Mouse (Mus musculus): Measurements from ENCODE around the gene Gm11037.

GRCm38 (mm10) chr2:131145536-131145935 is 12.2 kb downstream of the Gm11037 start:
- no peak for TF ChIP-seq POLR2A (IDR thresholded peaks at IDR 0.05; ENCODE audit: control insufficient read depth, low read depth, low read length)
- TF ChIP-seq CTCF (IDR thresholded peaks at IDR 0.05; ENCODE audit: control insufficient read depth, insufficient read depth, insufficient replicate concordance, low read depth, low read length) = no peak

All from testis, adult 2 months (tissue).